Mouse (Mus musculus) G1E (cell line): ENCODE measurements around the gene Scube2. TPM values are rescaled to one million over a fixed set of nuclear protein-coding genes. Genes with fewer than 3 reads are reported as not detected.

Source experiments
- ATAC-seq: 2 replicates; pipeline ENCODE4 v1.8.0; 2016; ENCODE audit warnings: mild to moderate bottlenecking; ENCODE audit not compliant: insufficient number of reproducible peaks, poor library complexity, low FRiP score, severe bottlenecking; ENCODE audit errors: extremely low read depth
- DNase-seq: peaks from one replicate; pipeline ENCODE4 v3.0.0; 2012; ENCODE audit warnings: low spot score
- H3K27me3 ChIP-seq: 2 replicates; pipeline ENCODE4 v1.6.1; 2012; ENCODE audit warnings: mild to moderate bottlenecking, low read length, inconsistent platforms; ENCODE audit not compliant: insufficient read depth
- H3K36me3 ChIP-seq: replicated peaks from 2 replicates; pipeline ENCODE3; 2012; ENCODE audit warnings: mild to moderate bottlenecking, inconsistent platforms
- H3K4me1 ChIP-seq: 2 replicates; pipeline ENCODE4 v1.6.1; 2012; ENCODE audit warnings: low read depth, low read length, inconsistent platforms, mixed read lengths; ENCODE audit not compliant: insufficient read depth
- H3K4me3 ChIP-seq: 2 replicates; pipeline ENCODE4 v1.5.1; 2012; ENCODE audit warnings: low read depth, mild to moderate bottlenecking, inconsistent platforms, low read length, moderate library complexity, mixed read lengths
- H3K9me3 ChIP-seq: replicated peaks from 2 replicates; pipeline ENCODE4 v1.6.1; 2012; ENCODE audit warnings: inconsistent platforms
- CTCF ChIP-seq: IDR thresholded peaks from 2 replicates; pipeline ENCODE4 v1.5.1; 2012; ENCODE audit warnings: low read depth, low read length, inconsistent platforms, mixed read lengths
- GATA1 ChIP-seq: IDR thresholded peaks from 2 replicates; pipeline ENCODE4 v1.6.1; 2012; ENCODE audit warnings: borderline replicate concordance, low read length, inconsistent platforms, mixed read lengths
- GATA2 ChIP-seq: IDR thresholded peaks from 2 replicates; pipeline ENCODE4 v1.6.1; 2012; ENCODE audit warnings: low read depth, low read length, inconsistent platforms, borderline replicate concordance
- POLR2AphosphoS5 ChIP-seq: IDR thresholded peaks from 2 replicates; pipeline ENCODE4 v1.6.1; 2012; ENCODE audit warnings: low read depth, low read length, inconsistent platforms; ENCODE audit not compliant: insufficient replicate concordance
- TAL1 ChIP-seq: conservative IDR thresholded peaks from 2 replicates; pipeline ENCODE4 v1.6.1; 2012; ENCODE audit warnings: low read depth, low read length, inconsistent platforms, mixed read lengths
- polyA plus RNA-seq: library from polyadenylated mRNA; stranded (reverse); fragments of >175 nt; gene quantifications from 2 replicates; pipeline ENCODE4 v1.2.3, GENCODE M21; 2012
- total RNA-seq, 2 experiments: library from RNA; stranded (forward) in 1 of 2; stranded (reverse) in 1 of 2; fragments of 200-1000 nt in 1 of 2; fragments of >200 nt in 1 of 2; fragmentation: Nextera tagmentation in 1 of 2; gene quantifications; 2 replicates each; pipeline ENCODE4 v1.2.3; 2014 to 2017

The Scube2 gene
- total and polyA plus RNA-seq, 3 experiments, result 0.20 to 11.1 (median 3.1) TPM

DNA sequence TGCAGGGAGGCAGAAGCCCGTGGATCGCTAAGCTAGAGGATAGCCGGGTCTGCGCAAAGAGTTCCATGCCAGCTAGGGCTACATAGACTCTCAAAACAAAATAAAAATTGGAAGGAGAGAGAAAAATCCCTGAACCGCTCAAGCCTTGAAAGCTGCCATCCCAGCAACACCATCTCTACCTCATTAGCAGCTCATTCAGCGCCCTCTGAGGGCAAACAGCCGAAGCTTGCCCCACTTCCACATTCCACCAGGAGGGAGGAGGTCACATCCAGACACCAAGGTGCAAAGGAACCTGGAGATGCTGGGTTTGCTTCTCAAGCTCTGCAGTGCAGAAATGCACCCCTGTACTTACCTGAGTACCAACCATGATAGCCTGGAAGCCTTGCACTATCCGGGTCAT is 10.6 kb upstream of the Scube2 start:
- H3K4me1 ChIP-seq, result peaks cover 49% of the 10 kb centered on the region
- H3K27me3 ChIP-seq, result no peaks in the 10 kb centered on the region
- H3K36me3 ChIP-seq, result no peaks in the 10 kb centered on the region
- H3K4me3 ChIP-seq, result no peak overlapping the region
- H3K9me3 ChIP-seq, result no peaks in the 10 kb centered on the region
- TF ChIP-seq GATA1 (no peak), POLR2AphosphoS5 (no peak)
- no peak for DNase-seq
- ATAC-seq, result no peak

DNA sequence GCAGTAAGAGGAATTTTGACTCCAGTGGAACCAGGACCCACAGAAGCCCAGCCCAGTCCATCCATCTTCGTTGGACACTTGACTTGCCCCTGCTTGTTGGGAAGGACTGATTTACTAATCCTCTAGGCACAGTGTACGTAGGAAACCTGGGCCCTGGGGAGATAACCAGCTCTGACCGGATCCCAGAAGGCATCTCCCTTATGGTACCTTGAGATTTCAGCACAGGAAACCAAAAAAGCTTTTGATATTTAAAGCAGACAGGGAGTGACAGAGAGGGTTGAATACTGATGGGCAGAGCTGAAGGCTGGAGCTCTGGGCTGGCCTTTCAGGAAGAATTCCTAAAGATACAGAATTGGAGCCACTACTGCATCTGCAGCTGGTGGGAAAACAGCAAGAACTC is 10.1 kb upstream of the Scube2 start:
- H3K27me3 ChIP-seq, result no peaks in the 10 kb centered on the region
- ATAC-seq (no peak), DNase-seq (no peak)
- H3K4me1 ChIP-seq, result peaks cover 47% of the 10 kb centered on the region
- H3K4me3 ChIP-seq, result no peak overlapping the region
- no peak for TF ChIP-seq CTCF
- TF ChIP-seq GATA1, result no peak
- no peak for TF ChIP-seq POLR2AphosphoS5
- no peak for TF ChIP-seq TAL1
- TF ChIP-seq GATA2, result no peak
- no peaks in the 10 kb centered on the region for H3K9me3 ChIP-seq
- no peaks in the 10 kb centered on the region for H3K36me3 ChIP-seq

DNA sequence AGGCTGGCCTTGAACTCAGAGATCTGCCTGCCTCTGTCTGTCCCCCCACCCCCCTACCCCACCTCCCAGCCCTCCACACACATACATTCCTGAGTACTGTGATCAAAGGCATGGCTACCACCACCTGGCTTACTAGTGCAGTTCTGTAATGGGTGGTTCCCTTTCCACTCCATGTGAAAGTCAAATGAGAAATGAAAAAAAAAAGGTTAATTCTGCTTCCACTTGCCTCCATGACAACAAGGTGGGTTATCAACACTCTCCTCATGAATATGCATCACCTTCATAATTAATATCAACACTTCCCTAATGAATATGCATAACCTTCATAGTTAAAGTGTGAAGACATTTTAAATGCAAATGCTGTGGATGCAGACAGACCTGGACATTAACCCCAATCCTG is 9.6 kb upstream of the Scube2 start:
- H3K4me3 ChIP-seq, result no peak overlapping the region
- ATAC-seq (no peak), DNase-seq (no peak)
- H3K4me1 ChIP-seq, result peaks cover 48% of the 10 kb centered on the region
- H3K36me3 ChIP-seq, result no peaks in the 10 kb centered on the region
- no peaks in the 10 kb centered on the region for H3K27me3 ChIP-seq
- TF ChIP-seq TAL1 (no peak), POLR2AphosphoS5 (no peak), GATA1 (no peak), GATA2 (no peak), CTCF (no peak)
- no peaks in the 10 kb centered on the region for H3K9me3 ChIP-seq

DNA sequence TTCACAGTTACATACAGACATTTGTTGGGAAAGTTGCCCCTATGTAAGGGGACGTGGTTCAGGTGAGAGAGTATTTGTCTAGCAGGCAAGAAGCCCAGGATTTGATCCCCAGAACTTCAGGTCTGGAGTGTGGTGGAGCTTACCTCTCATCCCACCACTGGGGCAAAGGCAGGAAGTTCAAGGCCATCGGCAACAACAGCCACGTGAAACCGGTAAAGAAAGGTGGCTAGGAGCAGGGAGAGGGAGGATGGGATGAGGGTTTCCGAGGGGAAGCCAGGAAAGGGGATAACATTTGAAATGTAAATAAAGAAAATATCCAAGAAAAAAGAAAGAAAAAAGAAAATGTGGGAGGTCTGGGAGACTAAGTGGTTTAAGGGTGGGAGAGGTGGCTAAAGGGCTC is 7.7 kb upstream of the Scube2 start:
- no peak for TF ChIP-seq CTCF
- TF ChIP-seq TAL1, result no peak
- no peak for TF ChIP-seq POLR2AphosphoS5
- no peak for TF ChIP-seq GATA2
- no peak for TF ChIP-seq GATA1
- Histone ChIP-seq H3K27me3 (no peaks in the 10 kb centered on the region), H3K4me3 (no peak overlapping the region), H3K36me3 (no peaks in the 10 kb centered on the region), H3K4me1 (peaks cover 52% of the 10 kb centered on the region), H3K9me3 (no peaks in the 10 kb centered on the region)
- DNase-seq (no peak), ATAC-seq (no peak)

DNA sequence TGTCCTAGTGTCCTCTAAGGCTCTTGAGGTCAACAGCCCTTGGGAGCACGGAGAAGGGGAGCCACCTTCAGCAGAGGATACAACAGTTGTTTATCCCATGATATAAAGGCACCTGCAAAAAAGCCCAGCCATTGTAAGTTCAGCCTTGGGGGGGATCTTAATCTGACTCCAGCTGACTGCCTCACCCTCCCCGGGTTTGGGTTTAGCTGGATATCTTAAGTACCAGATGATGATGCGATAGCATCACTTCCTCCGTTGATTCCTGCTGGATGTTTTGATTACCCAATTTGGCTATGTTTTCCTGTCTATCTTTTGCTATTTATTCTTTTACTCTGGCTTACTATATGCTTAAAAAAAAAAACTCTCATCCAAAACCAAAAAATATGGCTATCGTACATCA is 5.8 kb upstream of the Scube2 start:
- TF ChIP-seq GATA1 (no peak), GATA2 (no peak), TAL1 (peak; percentile 36; the same call in 1 of the 2 replicates)
- H3K36me3 ChIP-seq, result no peaks in the 10 kb centered on the region
- no peak overlapping the region for H3K4me3 ChIP-seq
- H3K9me3 ChIP-seq, result no peaks in the 10 kb centered on the region
- ATAC-seq (peak; percentile 72), DNase-seq (no peak)
- no peaks in the 10 kb centered on the region for H3K27me3 ChIP-seq
- peaks cover 66% of the 10 kb centered on the region for H3K4me1 ChIP-seq

DNA sequence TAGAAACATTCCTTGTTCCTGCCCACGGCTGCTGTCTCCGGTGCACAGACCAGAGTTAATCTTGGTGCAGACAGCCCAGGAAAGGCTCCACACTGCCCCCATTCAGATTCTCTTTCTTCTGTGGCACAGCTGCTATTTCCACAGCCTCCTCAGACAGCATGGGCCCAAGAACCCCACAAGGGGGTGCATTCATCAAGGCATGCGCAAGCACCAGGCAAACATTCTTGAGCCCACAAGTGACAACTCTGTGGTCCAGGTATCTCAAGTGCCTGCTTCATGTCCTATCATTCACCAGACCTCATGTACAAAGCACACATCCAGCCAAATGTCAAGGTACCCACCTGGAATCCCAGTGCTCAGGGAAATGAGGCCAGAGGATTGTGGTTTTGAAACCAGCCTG is 3.0 kb upstream of the Scube2 start:
- DNase-seq (no peak), ATAC-seq (no peak)
- no peak for TF ChIP-seq POLR2AphosphoS5
- TF ChIP-seq GATA1, result no peak
- TF ChIP-seq TAL1, result no peak
- no peak for TF ChIP-seq CTCF
- TF ChIP-seq GATA2, result no peak
- Histone ChIP-seq H3K36me3 (no peaks in the 10 kb centered on the region), H3K4me3 (no peak overlapping the region), H3K27me3 (peaks cover 11% of the 10 kb centered on the region; the same call in 1 of the 2 replicates), H3K4me1 (peaks cover 88% of the 10 kb centered on the region), H3K9me3 (no peaks in the 10 kb centered on the region)

DNA sequence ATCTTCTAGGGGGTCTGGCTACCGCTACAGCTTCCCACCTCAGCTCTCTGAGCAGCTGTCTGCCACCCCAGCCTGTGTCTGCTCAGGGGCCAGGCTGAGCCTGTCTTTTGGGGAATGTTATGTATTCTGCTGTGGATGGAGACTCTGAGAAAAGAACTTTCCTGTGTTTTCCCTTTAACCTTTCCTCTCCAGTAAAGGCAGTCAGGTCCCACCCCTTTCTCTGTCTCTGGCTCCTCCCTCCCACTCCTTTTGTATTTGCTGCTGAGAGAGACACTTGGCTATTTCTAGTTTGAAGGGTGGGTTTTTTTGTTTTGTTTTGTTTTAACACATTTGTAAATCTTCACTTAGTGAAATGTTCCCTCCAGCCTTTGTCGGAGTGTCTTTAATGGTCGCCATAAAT is 1.2 kb upstream of the Scube2 start:
- Histone ChIP-seq H3K36me3 (peaks cover under 1% of the 10 kb centered on the region), H3K9me3 (no peaks in the 10 kb centered on the region), H3K4me1 (peaks cover 83% of the 10 kb centered on the region), H3K4me3 (no peak overlapping the region), H3K27me3 (peaks cover 11% of the 10 kb centered on the region; the same call in 1 of the 2 replicates)
- no peak for DNase-seq
- no peak for ATAC-seq
- no peak for TF ChIP-seq CTCF
- no peak for TF ChIP-seq TAL1
- TF ChIP-seq GATA1, result no peak
- TF ChIP-seq POLR2AphosphoS5, result no peak
- TF ChIP-seq GATA2, result no peak
